Mouse (Mus musculus) mesoderm, embryonic 11.5 days (tissue): ENCODE measurements around the gene Abl1.

Experiments
- DNase-seq: peaks from one replicate; pipeline ENCODE4 v3.0.0-alpha.2; 2012; ENCODE audit warnings: low read depth, low spot score

The Abl1 gene

GRCm38 (mm10) chr2:31823933-31824730, 136.0 kb downstream of the Abl1 start:
- DNase-seq, result no peak

GRCm38 (mm10) chr2:31825469-31825911, 137.3 kb downstream of the Abl1 start:
- DNase-seq, result no peak

GRCm38 (mm10) chr2:31826094-31827085, 138.2 kb downstream of the Abl1 start:
- no peak for DNase-seq

GRCm38 (mm10) chr2:31827877-31828276, 139.7 kb downstream of the Abl1 start:
- DNase-seq, result no peak

- no peak for DNase-seq
These were observed 140.2 kb downstream of the Abl1 start for GRCm38 (mm10) chr2:31828311-31828825.

- no peak for DNase-seq
These were observed 147.9 kb downstream of the Abl1 start for GRCm38 (mm10) chr2:31836091-31836490.

- no peak for DNase-seq
These were observed 148.8 kb downstream of the Abl1 start for GRCm38 (mm10) chr2:31836985-31837384.

- DNase-seq, result no peak
These were observed 150.7 kb downstream of the Abl1 start for GRCm38 (mm10) chr2:31838868-31839267.

GRCm38 (mm10) chr2:31844729-31845136, 156.6 kb downstream of the Abl1 start:
- DNase-seq, result no peak

GRCm38 (mm10) chr2:31845512-31845895, 157.3 kb downstream of the Abl1 start:
- no peak for DNase-seq

- DNase-seq, result no peak
These were observed 157.9 kb downstream of the Abl1 start, which contains the start of gene Fibcd1 for GRCm38 (mm10) chr2:31845896-31846691. Gene Fibcd1, minus strand, starts transcription at chr2:31846005.

- DNase-seq, result no peak
These were observed 158.8 kb downstream of the Abl1 start for GRCm38 (mm10) chr2:31846692-31847660.

GRCm38 (mm10) chr2:31847908-31848307, 159.7 kb downstream of the Abl1 start:
- DNase-seq, result no peak

- no peak for DNase-seq
These were observed 162.0 kb downstream of the Abl1 start for GRCm38 (mm10) chr2:31850141-31850540.
